Mouse (Mus musculus): Measurements from ENCODE around the gene Rrbp1.
A peak's percentile ranks its signal among the peaks of the same experiment; 100 is the strongest.

Gene Rrbp1

DNA sequence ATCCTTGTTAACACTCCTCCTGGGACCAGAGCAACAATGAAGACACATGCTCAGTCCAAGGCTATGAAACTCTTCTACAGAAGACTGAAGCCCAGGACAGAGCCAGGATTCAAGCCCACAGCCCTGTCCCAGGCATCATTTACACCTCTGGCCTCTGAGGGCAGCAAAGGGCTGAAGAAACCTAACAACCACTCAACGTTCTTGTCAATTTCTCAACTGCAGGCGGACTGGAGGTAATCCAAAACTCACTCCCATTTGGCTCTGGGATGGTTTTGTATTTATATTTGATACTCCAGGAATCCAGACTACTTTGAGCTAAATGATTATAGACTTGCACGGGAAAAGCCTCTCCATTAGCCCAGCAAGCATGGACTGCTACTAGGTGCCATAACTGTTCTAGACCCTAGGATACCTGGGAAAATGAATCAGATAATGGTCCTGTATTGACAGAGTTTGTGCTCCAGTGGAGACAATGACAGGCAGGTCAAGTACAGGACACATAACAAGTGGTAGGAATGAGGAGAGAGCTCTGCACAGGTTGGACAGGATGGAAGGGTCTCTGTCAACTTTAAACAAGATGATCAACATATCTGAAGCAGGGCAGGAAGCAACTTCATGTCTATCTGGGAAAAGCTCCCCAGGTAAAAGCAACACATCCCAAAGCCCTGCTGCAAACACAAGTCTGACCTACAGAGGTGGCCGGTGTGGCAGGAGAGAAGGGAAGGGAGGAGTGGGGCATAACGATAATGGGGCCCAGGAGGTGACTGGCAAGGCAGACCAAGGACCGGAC is 5.7 kb downstream of the Rrbp1 start:
- no peak for DNase-seq

GRCm38 (mm10) chr2:144003544-144003943 is 7.5 kb downstream of the Rrbp1 start:
- peak in 1 of 2 experiments; percentile 38 for DNase-seq

DNA sequence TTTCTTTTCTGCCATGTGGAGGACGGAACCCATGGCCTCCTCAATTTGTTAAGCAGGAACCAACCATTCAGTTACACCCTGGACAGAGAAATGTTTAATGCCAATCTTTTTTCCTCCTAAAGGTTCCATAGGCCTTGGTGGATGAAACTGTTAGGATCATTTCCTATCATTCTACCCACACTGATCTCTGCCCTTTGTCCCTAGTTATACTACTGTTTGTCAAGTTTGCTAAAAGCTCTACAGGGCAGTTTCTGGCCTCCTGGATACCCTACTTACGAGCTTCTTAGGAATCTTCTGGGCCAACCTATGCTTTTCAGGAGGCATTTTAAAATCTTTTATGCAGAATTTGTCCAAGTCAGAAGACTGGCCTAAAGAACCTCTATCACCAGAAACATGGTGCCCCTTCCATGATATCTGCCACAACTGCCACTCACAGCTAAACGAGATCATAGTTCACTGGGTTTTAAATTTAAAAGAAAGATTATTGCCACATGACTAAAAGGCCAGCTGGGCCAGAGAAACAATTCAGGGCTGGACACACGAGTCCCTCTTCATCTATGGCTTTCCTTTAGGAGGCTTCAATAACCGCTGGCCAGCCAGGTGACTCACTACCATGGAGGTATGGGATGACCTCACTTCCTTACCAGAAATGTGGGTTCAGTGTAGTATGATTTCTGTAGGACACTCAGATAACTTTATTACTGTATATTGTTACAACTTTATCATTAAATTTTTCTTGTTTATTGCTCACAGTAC is 8.7 kb downstream of the Rrbp1 start:
- no peak for DNase-seq

DNA sequence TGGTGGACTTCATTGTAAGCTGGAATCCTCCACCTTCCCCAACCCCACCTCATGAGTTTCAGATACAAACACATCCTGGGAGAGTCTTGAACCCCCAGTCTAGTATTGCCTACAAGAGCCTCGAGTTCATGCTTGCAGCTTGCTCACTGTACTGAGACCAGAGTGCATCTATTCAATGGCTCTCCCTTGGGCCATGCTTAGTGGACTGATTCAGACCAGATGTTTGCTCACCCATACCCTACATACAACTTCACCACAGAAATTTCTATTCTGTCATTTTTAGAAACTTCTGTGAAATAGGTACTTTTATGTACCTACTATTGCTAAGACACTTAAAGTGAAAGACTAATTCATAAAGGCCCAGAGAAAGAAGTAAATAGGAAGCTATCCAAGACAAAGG is 18.1 kb downstream of the Rrbp1 start:
- DNase-seq: no peak

GRCm38 (mm10) chr2:143991964-143992672 is 18.9 kb downstream of the Rrbp1 start:
- no peak for DNase-seq

- DNase-seq: peak; percentile 40 to 64
Observed at GRCm38 (mm10) chr2:143990997-143991396, 20.1 kb downstream of the Rrbp1 start.

GRCm38 (mm10) chr2:143988016-143988415 is 23.0 kb downstream of the Rrbp1 start:
- no peak for DNase-seq

DNA sequence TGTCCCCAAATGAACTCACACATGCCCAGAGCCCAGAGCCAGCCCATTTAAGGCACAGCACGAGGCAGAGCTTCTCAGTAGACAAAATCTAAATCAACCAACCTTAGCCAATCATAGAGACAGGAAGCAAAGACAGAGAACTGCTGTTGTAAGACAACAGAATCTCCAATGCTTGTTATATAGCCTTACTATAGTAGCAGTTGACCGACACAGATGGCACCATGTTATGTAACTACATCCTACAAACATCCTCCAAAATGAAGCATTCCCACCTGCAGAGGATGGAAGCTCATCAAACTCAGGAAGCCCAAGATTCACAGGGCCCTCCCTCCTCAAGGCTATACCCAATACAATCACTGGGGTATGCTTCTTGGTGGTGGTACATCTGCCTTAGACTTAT is 23.6 kb downstream of the Rrbp1 start:
- no peak for DNase-seq

DNA sequence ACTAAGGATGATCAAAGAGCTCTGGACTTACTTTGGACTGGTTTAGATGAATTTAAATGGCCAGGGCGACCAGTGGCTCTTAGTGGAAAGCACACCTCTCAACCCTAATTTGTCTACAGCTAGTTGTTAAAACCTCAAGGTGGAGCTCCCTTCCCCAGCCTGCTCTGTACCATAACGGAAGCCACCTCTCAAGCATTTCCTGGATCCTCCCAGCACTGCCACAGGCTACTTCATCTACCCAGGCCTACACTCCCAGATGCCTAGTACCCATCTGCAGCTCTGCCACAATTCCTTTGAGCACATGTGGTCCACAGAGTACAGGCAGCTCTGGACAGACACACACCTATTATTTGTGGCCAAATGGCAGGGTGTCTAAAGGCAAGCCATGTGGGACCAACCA is 27.6 kb downstream of the Rrbp1 start:
- DNase-seq: no peak

DNA sequence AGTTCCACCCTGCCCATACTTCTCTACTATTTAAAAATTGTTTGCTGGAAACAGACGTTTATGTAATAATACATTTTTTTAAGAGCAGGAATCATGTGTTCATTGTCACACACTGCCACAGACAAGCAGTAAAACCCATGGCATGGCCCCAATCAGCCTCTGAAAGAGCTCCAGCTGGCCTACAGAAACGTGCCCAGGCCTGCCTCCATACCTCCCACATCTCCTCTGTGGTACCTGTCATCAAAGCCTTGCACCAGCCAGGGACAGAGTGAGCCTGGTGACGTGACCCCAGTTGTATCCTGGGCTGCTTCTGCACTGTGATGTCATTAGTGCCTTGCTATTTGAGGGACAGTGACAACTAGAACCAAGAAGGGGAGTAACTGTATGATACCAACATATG is 28.2 kb downstream of the Rrbp1 start:
- DNase-seq: no peak

- DNase-seq: no peak
Observed at GRCm38 (mm10) chr2:143982152-143982551, 28.9 kb downstream of the Rrbp1 start.

DNA sequence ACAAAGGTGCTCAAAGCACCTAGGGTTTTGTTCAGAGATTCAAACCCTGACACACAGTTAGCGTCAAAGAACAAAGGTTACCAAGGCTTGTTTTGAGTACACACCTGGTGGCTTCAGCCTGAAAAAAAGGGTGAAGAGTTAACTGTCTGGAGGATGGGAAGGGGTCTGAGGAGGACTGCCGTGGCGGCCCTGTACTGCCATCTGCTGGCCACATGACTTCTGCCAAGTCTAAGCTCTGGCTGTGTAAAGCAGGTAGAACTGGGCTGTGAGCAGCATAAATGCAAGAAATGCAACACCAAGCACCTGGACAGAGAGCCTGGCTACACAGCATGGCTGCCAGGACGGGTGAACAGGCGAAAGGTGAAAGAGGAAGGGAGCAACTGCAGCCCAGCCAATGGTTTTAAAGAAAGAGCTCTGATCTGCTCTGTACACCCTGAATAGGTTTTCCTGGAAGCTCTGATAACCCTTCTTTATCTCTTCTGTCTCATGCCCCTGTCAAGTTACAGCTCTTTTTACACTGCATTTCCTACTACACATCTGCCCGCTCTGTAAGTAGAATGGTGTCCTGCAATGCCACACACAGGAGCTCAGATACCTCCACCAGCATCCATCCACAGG is 30.2 kb downstream of the Rrbp1 start:
- DNase-seq: peak; percentile 87 to 90

- DNase-seq: peak; percentile 34 to 38
Observed at GRCm38 (mm10) chr2:143978444-143979147, 32.5 kb downstream of the Rrbp1 start.

DNA sequence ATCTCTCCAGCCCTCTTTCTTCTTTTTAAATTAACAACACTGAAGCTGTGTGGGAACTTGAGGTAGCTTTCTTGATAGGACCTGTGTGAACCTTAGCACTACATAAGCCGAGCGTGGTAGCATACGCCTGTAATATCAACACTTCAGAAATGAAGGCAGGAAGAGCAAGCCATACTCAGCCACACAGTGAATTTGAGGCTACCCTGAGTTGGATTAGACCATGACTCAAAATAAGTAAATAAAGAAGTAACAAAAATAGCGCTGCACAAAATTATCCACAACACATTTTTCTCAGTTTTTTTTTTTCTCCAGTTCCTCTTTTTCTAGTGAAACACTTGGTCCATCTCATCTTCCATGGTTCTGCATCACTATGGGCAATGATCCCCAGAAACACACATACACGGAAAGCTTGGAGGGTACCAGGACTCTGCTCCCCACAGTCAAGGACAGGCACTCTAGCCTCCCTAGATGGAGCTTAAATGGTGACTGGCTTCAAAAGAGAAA is 35.9 kb downstream of the Rrbp1 start:
- DNase-seq: no peak

DNA sequence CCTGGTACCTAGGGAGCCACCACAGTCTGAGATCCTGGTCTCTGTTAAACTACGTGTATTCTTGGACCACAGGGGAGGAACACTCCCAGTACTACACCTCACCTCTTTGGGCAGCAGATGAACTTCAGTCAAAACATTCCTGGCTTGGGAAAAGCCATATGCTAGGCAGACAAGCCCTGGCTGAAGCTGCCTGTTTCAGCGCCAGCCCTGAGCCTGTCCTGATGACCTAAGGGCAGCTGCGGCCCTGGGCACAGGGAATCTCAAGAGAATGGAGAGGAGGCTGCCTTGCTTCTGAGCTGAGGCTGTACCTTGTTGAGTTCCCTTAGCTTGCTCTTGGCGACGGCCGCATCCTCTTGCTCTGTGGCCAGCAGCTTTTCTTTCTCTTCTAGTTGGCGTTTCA is 37.9 kb downstream of the Rrbp1 start:
- DNase-seq: no peak

DNA sequence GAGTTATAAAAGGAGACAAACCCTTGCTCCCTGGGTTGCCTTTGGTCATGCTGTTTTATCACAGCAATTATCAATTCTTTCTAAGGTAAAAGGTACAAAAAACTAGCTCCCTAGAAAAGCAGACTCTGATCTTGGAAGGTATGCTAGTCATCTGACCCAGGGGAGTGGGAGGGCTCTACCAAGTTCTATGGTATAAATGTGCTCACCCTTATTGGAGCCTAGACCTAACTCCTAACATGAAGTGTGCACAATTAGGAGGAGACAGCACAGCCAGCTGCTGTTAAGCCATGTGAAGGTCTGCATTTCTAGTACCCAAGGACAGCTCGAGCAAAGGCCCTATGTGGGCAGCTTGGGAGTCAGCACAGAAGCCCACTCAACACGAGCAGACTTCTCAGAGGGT is 39.2 kb downstream of the Rrbp1 start:
- DNase-seq: no peak

- no peak for DNase-seq
Observed at GRCm38 (mm10) chr2:143970841-143971240, 40.2 kb downstream of the Rrbp1 start.

GRCm38 (mm10) chr2:143969260-143969659 is 41.8 kb downstream of the Rrbp1 start:
- no peak for DNase-seq

DNA sequence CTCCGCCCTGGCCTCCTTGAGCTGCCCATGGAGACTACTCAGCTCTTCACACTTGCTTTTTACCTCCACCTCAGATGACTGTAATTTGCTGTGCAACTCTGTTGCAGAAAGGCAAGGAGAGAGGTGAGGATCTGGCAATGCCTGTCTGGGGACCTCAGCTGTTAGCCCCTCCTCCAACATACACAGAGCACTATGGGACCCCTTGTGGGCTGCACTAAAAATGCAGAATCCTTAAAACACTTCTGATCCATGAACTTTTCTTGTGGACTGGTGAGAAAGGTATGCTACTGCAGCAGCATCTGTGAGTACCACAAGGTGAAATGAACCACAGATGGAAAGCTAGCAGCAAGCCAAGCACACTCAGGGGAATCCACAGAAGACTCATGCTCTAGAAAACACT is 47.7 kb downstream of the Rrbp1 start:
- DNase-seq: no peak

DNA sequence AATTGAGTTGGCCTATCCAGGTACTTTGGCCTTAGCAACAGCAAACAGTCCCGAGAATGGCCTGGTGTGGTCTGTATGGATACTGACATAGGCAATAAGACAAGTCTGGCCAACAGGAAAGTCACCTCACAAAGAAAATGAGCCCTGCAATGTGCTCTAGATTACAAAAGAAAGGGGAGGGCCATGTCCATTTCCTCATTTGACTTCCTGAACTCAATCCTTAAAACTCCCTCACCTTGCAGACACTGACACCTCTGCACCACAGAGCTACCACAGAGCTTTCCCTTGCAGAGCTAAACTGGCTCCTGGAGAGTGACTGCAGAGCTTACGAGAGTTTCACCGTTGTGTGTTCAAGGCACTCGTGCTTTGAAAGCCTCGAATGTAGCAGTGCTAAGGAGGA is 48.9 kb downstream of the Rrbp1 start:
- DNase-seq: no peak

- DNase-seq: no peak
Observed at GRCm38 (mm10) chr2:143955746-143956145, 55.3 kb downstream of the Rrbp1 start.

GRCm38 (mm10) chr2:143955004-143955403 is 56.1 kb downstream of the Rrbp1 start:
- DNase-seq: no peak

Data from kidney, postnatal 4 days (tissue).